ENCODE assay signal across 8 mouse cellular contexts in genomic region chr7:84409241-84409895, GRCm38 (mm10). TPM values are rescaled to one million over a fixed set of nuclear protein-coding genes. Genes with fewer than 3 reads are reported as not detected.
DNase-seq lines count a peak whose midpoint lies in the region; ATAC-seq and TF ChIP-seq lines count a peak whose summit lies in the region.

No protein-coding gene starts in this region.

- H3K27me3 ChIP-seq in C2C12 (ENCODE audit: control insufficient read depth, insufficient read depth, insufficient read length) = no peaks in the 10 kb centered on the region
- peaks cover 15% of the 10 kb centered on the region; the same call in 1 of the 2 replicates for H3K27me3 ChIP-seq in embryonic facial prominence, embryonic 10.5 days (replicated peaks; ENCODE audit: low read depth, poor library complexity, severe bottlenecking)
- H3K27me3 ChIP-seq in hindbrain, embryonic 12.5 days = no peaks in the 10 kb centered on the region
- H3K27me3 ChIP-seq in stomach, embryonic 15.5 days (replicated peaks) = no peaks in the 10 kb centered on the region; the same call in 1 of the 2 replicates

- TF ChIP-seq CTCF in C2C12 (IDR thresholded peaks at IDR 0.05; ENCODE audit: control insufficient read depth, insufficient read depth, insufficient read length) = no peak

- H3K79me3 ChIP-seq in C2C12 (ENCODE audit: low read depth) = no peaks in the 10 kb centered on the region

- H3K4me1 ChIP-seq in embryonic facial prominence, embryonic 10.5 days = peaks cover 24% of the 10 kb centered on the region
- peaks cover 31% of the 10 kb centered on the region for H3K4me1 ChIP-seq in hindbrain, embryonic 12.5 days
- H3K4me1 ChIP-seq in stomach, embryonic 15.5 days = peaks cover 6% of the 10 kb centered on the region; the same call in 1 of the 2 replicates

- peak overlapping the region; percentile 86 for H3K9ac ChIP-seq in hindbrain, embryonic 12.5 days
- peak overlapping the region; percentile 56 for H3K9ac ChIP-seq in stomach, embryonic 15.5 days

- H3K4me3 ChIP-seq in C2C12 (ENCODE audit: insufficient read depth, poor library complexity, severe bottlenecking) = peak overlapping the region; percentile 26
- H3K4me3 ChIP-seq in embryonic facial prominence, embryonic 10.5 days = peak overlapping the region; percentile 73
- H3K4me3 ChIP-seq in hindbrain, embryonic 12.5 days = peak overlapping the region; percentile 69
- peak overlapping the region; percentile 69 for H3K4me3 ChIP-seq in stomach, embryonic 15.5 days (replicated peaks)

- peak overlapping the region; percentile 70 for H3ac ChIP-seq in C2C12 (ENCODE audit: control insufficient read depth, insufficient read length, low read depth)

- no peaks in the 10 kb centered on the region for H3K36me3 ChIP-seq in C2C12 (ENCODE audit: control insufficient read depth, insufficient read depth)
- peaks cover 24% of the 10 kb centered on the region for H3K36me3 ChIP-seq in embryonic facial prominence, embryonic 10.5 days (replicated peaks)
- H3K36me3 ChIP-seq in hindbrain, embryonic 12.5 days = peaks cover 3% of the 10 kb centered on the region; the same call in 1 of the 2 replicates
- no peaks in the 10 kb centered on the region for H3K36me3 ChIP-seq in stomach, embryonic 15.5 days

- H3K79me2 ChIP-seq in C2C12 (ENCODE audit: control insufficient read depth, insufficient read depth) = no peaks in the 10 kb centered on the region

- ATAC-seq in hindbrain, embryonic 12.5 days (ENCODE audit: low FRiP score) = peak; percentile 48
- peak; percentile 73 for ATAC-seq in stomach, embryonic 15.5 days (ENCODE audit: insufficient read depth, low FRiP score, low read depth)

- 2% methylated on average over 39 of the region's 39 CpGs for WGBS in embryonic facial prominence, embryonic 10.5 days
- 1% methylated on average over 39 of the region's 39 CpGs for WGBS in hindbrain, embryonic 12.5 days
- WGBS in stomach, embryonic 15.5 days = 2% methylated on average over 39 of the region's 39 CpGs

- peak; percentile 69 for DNase-seq in NIH3T3 (ENCODE audit: low read depth)
- DNase-seq in embryonic facial prominence, embryonic 10.5 days (ENCODE audit: low spot score) = no peak
- peak; percentile 40 to 68 for DNase-seq in layer of hippocampus, postnatal 14 days (ENCODE audit: low spot score in 2 of 2)
- peak; percentile 3 for DNase-seq in lung, postnatal 36 days
- DNase-seq in gastrocnemius, postnatal 10 days = no peak

- H3K27ac ChIP-seq in embryonic facial prominence, embryonic 10.5 days (replicated peaks) = peak overlapping the region; percentile 99
- H3K27ac ChIP-seq in hindbrain, embryonic 12.5 days = peak overlapping the region; percentile 96
- no peak overlapping the region for H3K27ac ChIP-seq in stomach, embryonic 15.5 days

- H3K9me3 ChIP-seq in embryonic facial prominence, embryonic 10.5 days = no peaks in the 10 kb centered on the region
- no peaks in the 10 kb centered on the region for H3K9me3 ChIP-seq in hindbrain, embryonic 12.5 days (replicated peaks)
- no peaks in the 10 kb centered on the region for H3K9me3 ChIP-seq in stomach, embryonic 15.5 days

- H3K4me2 ChIP-seq in hindbrain, embryonic 12.5 days (replicated peaks) = peak overlapping the region; percentile 62
- H3K4me2 ChIP-seq in stomach, embryonic 15.5 days = peak overlapping the region; percentile 95

TF ChIP-seq in C2C12, 6 proteins besides CTCF, POLR2A, EP300 and RAD21:
- TF ChIP-seq USF1 (IDR thresholded peaks at IDR 0.05; ENCODE audit: low read depth) = no peak
- TF ChIP-seq MYOG (IDR thresholded peaks at IDR 0.05; ENCODE audit: control insufficient read depth, extremely low read depth, insufficient read length) = no peak
- no peak for TF ChIP-seq MAX (IDR thresholded peaks at IDR 0.05)
- no peak for TF ChIP-seq MYOD1 (IDR thresholded peaks at IDR 0.05; ENCODE audit: control insufficient read depth, insufficient read length, low read depth)
- TF ChIP-seq FOSL1 (IDR thresholded peaks at IDR 0.05; ENCODE audit: insufficient read depth, low read length, poor library complexity, severe bottlenecking) = no peak
- no peak for TF ChIP-seq CEBPB (IDR thresholded peaks at IDR 0.05; ENCODE audit: low read depth)
TF ChIP-seq in C2C12: peak in this region for 0.

RNA-seq across cellular contexts. Expression of gene Arnt2, which starts 0.6 kb away (rescaled TPM):
- 3.6 TPM for polyA plus RNA-seq in C2C12 (2012; fragmentation: generic; extraction: Trizol)
- polyA plus RNA-seq in embryonic facial prominence, embryonic 10.5 days (2016; fragmentation: Nextera tagmentation; extraction: Ambion mirVana) = 20.7 and 22.2 TPM in 2 replicates
- 57.6 and 64.2 TPM in 2 replicates for polyA plus RNA-seq in hindbrain, embryonic 12.5 days (2016; fragmentation: Nextera tagmentation; extraction: Ambion mirVana)
- 100 to 1,000 TPM; 149 to 171 TPM for total RNA-seq in layer of hippocampus, postnatal 14 days (2021)
- 3.6 and 4.7 TPM in 2 replicates for polyA plus RNA-seq in stomach, embryonic 15.5 days (2015; fragmentation: Nextera tagmentation; extraction: Ambion mirVana)
- total RNA-seq in gastrocnemius, postnatal 10 days (2021) = 1 to 10 TPM; 3.9 to 6.4 TPM

Comparison
In these comparisons a context has a peak if more than half of its experiments do, and no peak if none do; other contexts are left out.
1. DNase-seq: peak in NIH3T3 (single experiment), layer of hippocampus, postnatal 14 days (2 of 2) and lung, postnatal 36 days (single experiment); none in embryonic facial prominence, embryonic 10.5 days (single experiment) and gastrocnemius, postnatal 10 days (single experiment).
2. Peak in every context shown above with its lines, with median percentiles within 50 percentile points of each other: H3K4me3 ChIP-seq.